Mouse (Mus musculus) forebrain, embryonic 11.5 days (tissue): ENCODE measurements around the gene Plekha8. TPM values are rescaled to one million over a fixed set of nuclear protein-coding genes. Genes with fewer than 3 reads are reported as not detected.

ENCODE experiments used
- ATAC-seq: fragments of 200-750 bp; cut with Nextera tagmentation; replicated peaks from 2 replicates; pipeline ENCODE4 v1.8.0; 2017; ENCODE audit warnings: moderate TSS enrichment; ENCODE audit not compliant: low FRiP score
- DNase-seq: peaks from one replicate; pipeline ENCODE4 v3.0.0-alpha.2; 2017; ENCODE audit warnings: low spot score
- H3K27ac ChIP-seq: fragments of 300-500 bp; sonication (generic); 2 replicates; pipeline ENCODE4 v1.5.1; 2014; ENCODE audit warnings: low read depth, low read length
- H3K27me3 ChIP-seq: fragments of 300-500 bp; sonication (generic); 2 replicates; pipeline ENCODE4 v1.6.1; 2014; ENCODE audit warnings: mild to moderate bottlenecking, low read length, mixed read lengths; ENCODE audit not compliant: control insufficient read depth, insufficient read depth
- H3K36me3 ChIP-seq: fragments of 300-500 bp; sonication (generic); 2 replicates; pipeline ENCODE4 v1.6.1; 2014; ENCODE audit warnings: mild to moderate bottlenecking, low read length, moderate library complexity, mixed read lengths; ENCODE audit not compliant: control insufficient read depth, insufficient read depth
- H3K4me1 ChIP-seq: fragments of 300-500 bp; sonication (generic); replicated peaks from 2 replicates; pipeline ENCODE4 v1.6.1; 2014; ENCODE audit warnings: low read length, mixed read lengths; ENCODE audit not compliant: control insufficient read depth, insufficient read depth
- H3K4me2 ChIP-seq: fragments of 300-500 bp; sonication (generic); 2 replicates; pipeline ENCODE4 v1.6.1; 2014; ENCODE audit warnings: low read depth, mild to moderate bottlenecking, low read length, moderate library complexity, mixed read lengths; ENCODE audit not compliant: severe bottlenecking
- H3K4me3 ChIP-seq: fragments of 300-500 bp; sonication (generic); 2 replicates; pipeline ENCODE4 v1.5.1; 2014; ENCODE audit warnings: low read depth, low read length
- H3K9ac ChIP-seq: fragments of 300-500 bp; sonication (generic); 2 replicates; pipeline ENCODE4 v1.6.1; 2014; ENCODE audit warnings: low read length
- H3K9me3 ChIP-seq: fragments of 300-500 bp; sonication (generic); 2 replicates; pipeline ENCODE4 v1.6.1; 2016; ENCODE audit warnings: low read length, mixed read lengths; ENCODE audit not compliant: control insufficient read depth
- WGBS: fragments of 180-500 bp; shearing (Covaris S2); extraction: QIAGEN DNeasy Blood & Tissue Kit; methylation state at CpG from one replicate; pipeline ENCODE4 v1.1.7; 2014; 5-methylcytosine and 5-hydroxymethylcytosine counted together
- polyA plus RNA-seq: library from polyadenylated mRNA; unstranded; fragments of >200 nt; fragmentation: Nextera tagmentation; extraction: Ambion mirVana; gene quantifications from 2 replicates; pipeline ENCODE4 v1.2.1, GENCODE M21; 2014

Gene Plekha8
- 25.8 and 25.9 TPM in 2 replicates for polyA plus RNA-seq

DNA sequence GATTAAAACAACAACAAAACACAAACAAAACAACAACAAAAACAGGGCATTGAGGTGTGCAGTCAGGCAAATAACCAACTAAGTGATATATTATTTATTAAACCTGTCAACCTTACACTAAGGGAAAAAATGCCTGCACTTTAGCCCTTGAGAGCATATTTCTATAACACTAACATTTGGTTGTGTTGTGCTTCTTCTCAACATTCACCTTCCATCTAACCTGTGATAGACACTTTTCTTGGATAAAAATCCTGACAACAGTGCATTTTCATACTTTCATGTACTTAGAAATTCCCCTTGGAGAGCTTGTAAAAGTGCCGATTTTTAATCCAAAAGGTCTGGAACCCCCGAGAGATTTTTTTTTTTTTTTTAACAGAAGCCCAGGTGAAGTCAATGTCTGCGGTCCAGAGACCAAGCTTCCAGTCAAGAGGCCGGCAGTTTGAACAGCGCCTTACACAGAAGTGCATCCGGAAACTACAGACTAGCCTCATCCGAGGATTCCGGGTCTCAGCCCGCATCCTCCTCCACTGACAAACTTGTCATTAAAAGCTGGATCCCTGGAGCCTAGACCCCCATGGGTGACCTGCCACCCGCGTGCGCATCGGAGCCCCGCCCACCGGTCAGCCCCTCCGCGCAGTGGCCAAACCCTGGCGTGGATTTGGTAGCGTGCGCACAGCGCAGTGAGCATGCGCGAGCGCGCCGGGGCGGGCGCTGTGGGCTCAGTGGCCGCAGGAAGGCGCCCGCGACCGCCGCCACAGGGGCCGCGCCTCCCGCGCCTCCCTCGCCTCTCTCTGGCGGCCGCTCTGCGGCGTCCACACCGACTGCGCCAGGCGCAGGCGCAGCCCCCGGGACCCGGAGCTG is at the start of gene Plekha8:
Gene Plekha8 (plus strand): TSS at position 643 of the 861 bp plus-strand sequence.
- Histone ChIP-seq H3K9me3 (no peaks in the 10 kb centered on the region), H3K4me3 (peak within 1 kb of the TSS; percentile 85), H3K4me2 (peak within 1 kb of the TSS; percentile 69), H3K36me3 (no peaks in the 10 kb centered on the region), H3K27me3 (no peaks in the 10 kb centered on the region), H3K4me1 (peaks cover 7% of the 10 kb centered on the region; the same call in 1 of the 2 replicates), H3K9ac (peak within 1 kb of the TSS; percentile 90), H3K27ac (peak within 1 kb of the TSS; percentile 51; the same call in 1 of the 2 replicates)
- DNase-seq: peak; percentile 94
- WGBS: under 1% methylated on average over 49 of the region's 49 CpGs
- ATAC-seq: peak; percentile 93

DNA sequence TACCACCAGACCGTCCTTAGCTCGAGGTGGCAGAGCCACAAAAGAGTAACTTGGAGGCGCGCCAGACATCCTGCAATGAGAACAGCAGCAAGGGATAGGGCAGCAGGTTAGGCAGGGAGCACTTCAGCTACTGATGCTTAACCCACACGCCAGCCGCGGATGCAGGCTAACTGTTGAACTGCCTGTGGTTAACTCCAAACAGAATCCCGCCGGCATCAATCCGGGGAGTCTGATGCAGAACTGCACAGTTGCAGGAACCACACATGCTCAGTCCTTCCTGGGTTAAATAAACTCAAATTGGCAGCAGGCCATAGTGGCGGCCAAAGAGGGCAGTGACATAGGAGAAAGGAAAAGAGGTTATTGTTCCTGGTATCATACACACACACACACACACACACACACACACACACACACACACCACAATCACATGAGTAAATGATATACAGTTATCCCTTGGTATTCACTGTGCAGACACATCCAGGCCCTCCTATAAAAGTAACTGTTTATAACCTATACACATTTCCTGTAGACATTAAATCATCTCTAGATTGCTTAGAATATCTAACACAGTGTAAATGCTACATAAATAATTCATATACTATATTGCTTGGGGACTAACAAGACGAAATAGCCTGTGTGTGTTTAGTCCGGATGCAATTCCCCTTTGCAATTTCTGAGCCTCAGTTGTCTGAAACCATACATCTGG is 46.4 kb upstream of the Plekha8 start:
- peaks cover 5% of the 10 kb centered on the region; the same call in 1 of the 2 replicates for H3K36me3 ChIP-seq
- ATAC-seq (no peak), DNase-seq (no peak)
- no peak overlapping the region for H3K9ac ChIP-seq
- no peak overlapping the region for H3K4me2 ChIP-seq
- no peak overlapping the region for H3K27ac ChIP-seq
- H3K27me3 ChIP-seq: no peaks in the 10 kb centered on the region
- no peak overlapping the region for H3K4me3 ChIP-seq
- no peaks in the 10 kb centered on the region for H3K9me3 ChIP-seq
- H3K4me1 ChIP-seq: peaks cover 11% of the 10 kb centered on the region
- WGBS: 88% methylated on average over 13 of the region's 13 CpGs

DNA sequence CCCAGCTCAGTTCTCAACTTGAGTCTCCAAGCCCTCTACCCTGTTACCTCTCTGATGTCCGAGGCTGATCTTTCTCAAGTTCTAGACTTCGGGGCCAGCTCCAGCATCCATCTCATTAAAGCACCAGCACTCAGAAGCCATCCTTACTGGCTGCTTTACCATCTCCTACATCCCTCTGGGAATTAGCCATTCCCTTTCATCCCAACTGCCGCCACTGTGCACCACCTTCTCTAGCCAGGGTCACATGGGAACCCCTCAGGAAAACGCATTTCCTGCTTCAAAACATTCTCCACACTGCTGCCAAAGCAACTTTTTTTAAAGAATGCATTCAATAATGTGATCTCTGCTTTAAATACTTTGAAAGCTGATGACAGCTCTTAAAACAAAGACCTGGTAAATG is 45.6 kb upstream of the Plekha8 start:
- Histone ChIP-seq H3K4me3 (no peak overlapping the region), H3K9ac (no peak overlapping the region), H3K9me3 (no peaks in the 10 kb centered on the region), H3K27me3 (no peaks in the 10 kb centered on the region), H3K27ac (no peak overlapping the region), H3K36me3 (no peaks in the 10 kb centered on the region; the same call in 1 of the 2 replicates), H3K4me1 (peaks cover 19% of the 10 kb centered on the region), H3K4me2 (no peak overlapping the region)
- WGBS: 72% methylated on average over 4 of the region's 4 CpGs
- ATAC-seq: no peak
- no peak for DNase-seq

DNA sequence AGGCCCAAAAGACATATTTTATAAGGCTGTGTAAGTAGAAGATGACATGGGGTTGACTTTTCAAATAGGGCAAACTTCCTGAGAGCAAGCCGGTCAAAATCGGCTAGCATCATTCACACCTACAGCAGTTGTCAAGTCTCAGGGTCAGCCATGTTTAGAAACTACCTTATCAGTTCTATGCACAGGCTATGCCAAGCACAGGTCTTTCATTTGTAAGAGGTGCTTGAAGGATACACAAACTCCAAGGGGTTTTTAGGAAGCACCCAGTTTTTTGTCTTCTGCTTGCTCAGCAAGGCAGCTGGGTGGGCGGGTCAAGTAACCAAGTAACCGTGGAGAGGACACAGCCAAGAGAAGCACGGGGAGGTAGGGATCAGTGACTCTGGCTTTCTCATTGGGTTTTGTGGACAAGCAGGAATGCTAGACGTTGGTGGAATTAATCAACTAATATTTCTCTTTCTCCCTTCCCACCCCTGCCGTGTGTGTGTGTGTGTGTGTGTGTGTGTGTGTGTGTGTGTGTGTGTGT is 44.0 kb upstream of the Plekha8 start:
- Histone ChIP-seq H3K4me3 (no peak overlapping the region), H3K27ac (no peak overlapping the region)
- WGBS: 68% methylated on average over 6 of the region's 7 CpGs

DNA sequence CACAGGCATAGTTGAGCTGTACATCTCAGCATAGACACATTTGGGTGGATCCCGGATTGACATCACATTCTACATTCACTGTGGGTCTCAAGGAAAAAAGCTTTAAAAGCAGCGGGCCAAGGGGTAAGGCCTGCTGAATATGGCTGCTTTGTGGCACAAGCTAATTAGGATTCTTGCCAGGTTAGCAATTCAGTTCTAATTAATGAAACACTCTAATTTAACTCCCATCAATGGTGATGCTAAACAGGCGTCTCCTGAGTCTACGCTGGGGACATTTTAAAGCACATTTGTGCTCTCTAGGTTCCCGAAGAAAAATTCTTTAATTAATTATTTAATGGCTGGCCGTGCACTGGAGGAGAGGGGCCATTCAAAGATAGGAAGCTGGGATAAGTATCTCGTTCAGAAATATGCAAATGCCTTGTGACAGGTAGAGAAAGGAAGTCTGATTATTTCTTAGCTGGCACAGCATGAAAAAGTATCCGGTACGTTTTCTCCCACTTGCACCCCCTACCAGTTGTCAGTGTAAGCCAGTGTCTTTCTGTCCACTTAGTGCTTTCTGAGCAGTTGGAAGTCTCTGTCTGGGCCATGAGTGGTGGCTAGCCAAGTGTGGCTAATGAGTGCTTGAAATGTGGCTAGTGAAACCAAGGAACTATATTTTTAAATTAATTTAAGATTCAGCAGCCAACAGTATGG is 42.0 kb upstream of the Plekha8 start:
- Histone ChIP-seq H3K27ac (peak overlapping the region; percentile 87), H3K36me3 (no peaks in the 10 kb centered on the region), H3K4me3 (no peak overlapping the region), H3K4me2 (no peak overlapping the region), H3K9me3 (no peaks in the 10 kb centered on the region), H3K4me1 (peaks cover 32% of the 10 kb centered on the region), H3K9ac (no peak overlapping the region), H3K27me3 (no peaks in the 10 kb centered on the region)
- ATAC-seq: peak; percentile 85
- peak; percentile 66 for DNase-seq
- 19% methylated on average over 9 of the region's 9 CpGs for WGBS

More for the DNA sequence above, 44.0 kb upstream of the Plekha8 start:
- Histone ChIP-seq H3K4me1 (peaks cover 29% of the 10 kb centered on the region), H3K4me2 (no peak overlapping the region), H3K27me3 (no peaks in the 10 kb centered on the region), H3K9me3 (no peaks in the 10 kb centered on the region), H3K9ac (no peak overlapping the region), H3K36me3 (no peaks in the 10 kb centered on the region)
- no peak for ATAC-seq
- no peak for DNase-seq

DNA sequence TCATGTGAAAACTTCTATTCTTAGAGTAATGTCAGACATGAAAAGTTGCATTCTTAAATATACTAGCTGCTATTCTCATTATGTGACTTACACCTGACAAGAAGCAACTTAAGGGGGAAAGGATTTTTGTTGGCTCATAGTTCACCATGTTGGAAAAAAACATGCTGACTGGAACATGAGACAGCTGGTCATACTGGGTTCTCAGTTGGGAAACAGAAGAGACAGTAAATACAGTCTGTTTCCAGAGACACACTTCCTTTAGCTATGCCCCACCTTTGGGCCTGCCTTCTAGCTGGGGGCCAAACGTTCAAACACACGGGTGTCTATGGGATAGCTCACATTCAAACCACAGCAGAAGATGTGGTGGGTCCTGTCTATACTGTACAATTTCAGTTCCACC is 41.3 kb upstream of the Plekha8 start:
- Histone ChIP-seq H3K4me2 (peak overlapping the region; percentile 1; the same call in 1 of the 2 replicates), H3K27me3 (no peaks in the 10 kb centered on the region), H3K36me3 (no peaks in the 10 kb centered on the region), H3K27ac (peak overlapping the region; percentile 87), H3K4me3 (no peak overlapping the region), H3K9me3 (no peaks in the 10 kb centered on the region), H3K9ac (peak overlapping the region; percentile 21; the same call in 1 of the 2 replicates), H3K4me1 (peaks cover 34% of the 10 kb centered on the region)
- ATAC-seq (no peak), DNase-seq (no peak)
- 55% methylated on average over 2 of the region's 2 CpGs for WGBS

DNA sequence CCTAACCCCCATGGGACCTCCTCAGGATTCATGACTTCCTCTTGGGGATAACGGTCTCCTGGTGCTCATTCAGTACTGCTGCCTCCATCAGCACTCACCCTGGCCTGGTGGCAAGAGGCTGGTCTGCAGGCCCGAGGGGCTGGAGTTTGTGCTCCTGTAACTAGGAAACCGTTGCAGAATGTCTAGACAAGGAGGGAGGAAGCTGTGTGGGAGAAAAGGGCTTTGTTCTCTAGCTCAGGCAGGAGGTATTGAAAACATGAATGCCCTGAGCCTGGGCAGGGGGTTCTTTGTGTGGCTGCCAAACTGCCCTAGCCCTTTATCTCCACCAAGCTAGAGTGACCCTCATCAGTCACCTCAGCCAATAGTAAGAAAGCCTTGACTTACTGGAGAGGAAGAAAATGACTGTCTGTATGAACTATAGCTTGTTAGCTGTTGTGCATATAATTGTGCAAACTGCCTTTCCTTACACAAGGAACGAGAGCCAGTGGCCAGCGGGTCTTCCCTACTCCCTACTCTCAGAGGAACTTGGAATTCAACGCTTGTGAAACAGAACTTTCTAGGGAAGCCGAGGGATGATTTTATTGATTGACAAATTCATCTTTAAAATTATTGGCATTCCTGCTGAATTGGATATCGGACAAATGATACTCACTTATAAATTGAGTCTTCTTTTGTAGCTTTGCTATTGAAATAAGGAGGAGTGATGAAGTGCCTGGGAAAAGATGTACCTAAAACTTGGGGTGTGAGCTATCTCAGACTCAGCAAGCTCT is 40.4 kb upstream of the Plekha8 start:
- ATAC-seq (peak; percentile 88), DNase-seq (peak; percentile 88)
- Histone ChIP-seq H3K27ac (peak overlapping the region; percentile 87), H3K27me3 (no peaks in the 10 kb centered on the region), H3K36me3 (no peaks in the 10 kb centered on the region), H3K4me3 (no peak overlapping the region), H3K4me1 (peaks cover 34% of the 10 kb centered on the region), H3K9ac (peak overlapping the region; percentile 39; the same call in 1 of the 2 replicates), H3K4me2 (peak overlapping the region; percentile 1; the same call in 1 of the 2 replicates), H3K9me3 (no peaks in the 10 kb centered on the region)
- 11% methylated on average over 8 of the region's 8 CpGs for WGBS
